Mouse (Mus musculus) thymus, adult 2 months (tissue): ENCODE measurements around the gene Nms.

Experiments
- CTCF ChIP-seq: fragments of 200-500 bp; IDR thresholded peaks from 2 replicates; pipeline ENCODE4 v1.5.1; 2012; ENCODE audit warnings: mild to moderate bottlenecking, control low read depth, low read length, moderate library complexity, borderline replicate concordance; ENCODE audit not compliant: control insufficient read depth, poor library complexity, insufficient read depth; ENCODE audit errors: extremely low read depth
- POLR2A ChIP-seq: fragments of 200-500 bp; IDR thresholded peaks from 2 replicates; pipeline ENCODE4 v1.6.1; 2012; ENCODE audit warnings: mild to moderate bottlenecking, low read length, control low read depth, moderate library complexity; ENCODE audit not compliant: control insufficient read depth, poor library complexity, insufficient read depth; ENCODE audit errors: extremely low read depth

- TF ChIP-seq POLR2A = no peak
- TF ChIP-seq CTCF = no peak
Measured at GRCm38 (mm10) chr1:38971712-38972111, 32.8 kb downstream of the Nms start.
